Mouse (Mus musculus) right cerebral cortex, postnatal 10 days (tissue): Measurements from ENCODE around the gene Mad2l2.

Experiments used
- DNase-seq, 2 experiments: peaks; one replicate each; pipeline ENCODE4 v3.0.0; 2021; ENCODE audit warnings: low spot score in 2 of 2

The Mad2l2 gene

DNA sequence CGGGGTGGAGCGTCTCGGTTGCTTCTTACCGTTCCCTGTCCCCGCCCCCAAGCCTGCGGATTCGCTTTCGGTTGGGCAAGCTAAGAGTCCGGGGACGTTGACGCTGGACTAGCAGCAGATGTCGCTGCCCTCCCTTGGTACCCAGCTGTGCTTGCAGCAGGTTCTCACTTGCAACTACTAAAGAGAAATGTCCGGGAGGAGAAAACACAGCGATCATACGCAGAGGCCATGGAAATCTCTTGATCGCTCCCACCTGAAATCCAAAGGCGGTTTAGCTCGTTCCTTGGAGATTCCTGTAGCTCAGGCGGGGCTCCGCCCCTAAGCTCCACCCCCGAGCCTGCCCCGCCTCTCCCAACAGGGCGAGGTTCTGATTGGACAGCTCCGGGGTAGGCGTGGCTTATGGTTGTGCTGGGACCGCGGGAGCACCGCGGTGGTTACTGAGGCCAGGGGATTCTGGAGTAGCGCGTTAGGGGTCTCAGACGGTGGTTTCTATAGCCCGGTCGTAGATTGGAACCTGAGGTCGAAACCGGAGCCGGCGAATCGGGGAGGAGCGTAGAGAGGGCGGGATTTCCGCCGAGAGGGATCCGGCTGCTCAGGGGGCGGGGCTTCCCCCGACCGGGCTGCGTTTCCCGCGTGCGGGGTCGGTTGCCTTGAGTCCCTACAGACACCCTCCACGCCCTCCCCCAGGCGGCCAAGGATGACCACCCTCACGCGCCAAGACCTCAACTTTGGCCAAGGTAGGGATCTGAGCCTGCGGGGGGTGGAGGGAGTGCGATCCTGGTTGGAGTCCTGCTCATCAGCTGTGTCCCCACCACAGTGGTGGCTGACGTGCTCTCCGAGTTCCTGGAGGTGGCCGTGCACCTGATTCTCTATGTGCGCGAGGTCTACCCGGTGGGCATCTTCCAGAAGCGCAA, 10.2 kb downstream of the Mad2l2 start:
- DNase-seq, result peak; percentile 93 to 94

DNA sequence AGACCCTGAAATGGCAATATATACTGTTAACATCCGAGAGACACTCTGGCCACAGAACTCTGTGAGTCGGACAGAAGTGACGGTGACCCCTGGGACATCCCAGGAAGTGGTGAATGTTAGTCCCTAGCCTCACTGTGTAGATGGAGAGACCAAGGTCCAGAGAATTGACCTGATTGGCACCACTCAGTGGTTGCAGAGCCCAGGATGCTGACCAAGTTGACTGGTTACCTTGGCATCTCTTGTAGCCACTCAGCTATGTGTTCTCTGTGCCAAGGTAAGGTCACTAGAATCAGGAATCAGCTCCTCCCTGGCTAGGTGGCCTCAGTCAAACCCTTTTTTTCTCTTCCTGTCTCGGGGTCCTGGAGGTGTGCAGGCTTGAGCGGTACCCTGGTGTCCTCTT, 13.5 kb downstream of the Mad2l2 start:
- no peak for DNase-seq

DNA sequence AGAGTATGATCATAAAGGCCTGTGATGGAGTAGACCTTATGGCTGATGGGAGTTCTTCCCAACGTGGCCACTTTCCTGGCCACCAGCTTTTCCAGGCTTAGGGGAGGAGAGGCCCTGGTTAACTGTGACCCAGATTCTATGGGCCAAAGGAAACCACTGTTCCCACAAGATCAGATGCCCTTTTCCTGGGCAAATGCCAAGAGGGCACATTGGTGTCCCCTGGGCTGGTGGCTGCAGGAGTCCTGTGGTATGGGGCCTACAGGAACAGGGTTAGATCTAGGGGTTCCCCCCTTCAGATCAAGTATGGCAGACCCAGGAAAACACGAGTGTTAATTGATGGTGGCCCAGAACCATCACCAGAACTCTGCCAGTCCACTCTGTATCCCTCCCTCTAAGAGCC, 17.5 kb downstream of the Mad2l2 start:
- DNase-seq, result no peak

DNA sequence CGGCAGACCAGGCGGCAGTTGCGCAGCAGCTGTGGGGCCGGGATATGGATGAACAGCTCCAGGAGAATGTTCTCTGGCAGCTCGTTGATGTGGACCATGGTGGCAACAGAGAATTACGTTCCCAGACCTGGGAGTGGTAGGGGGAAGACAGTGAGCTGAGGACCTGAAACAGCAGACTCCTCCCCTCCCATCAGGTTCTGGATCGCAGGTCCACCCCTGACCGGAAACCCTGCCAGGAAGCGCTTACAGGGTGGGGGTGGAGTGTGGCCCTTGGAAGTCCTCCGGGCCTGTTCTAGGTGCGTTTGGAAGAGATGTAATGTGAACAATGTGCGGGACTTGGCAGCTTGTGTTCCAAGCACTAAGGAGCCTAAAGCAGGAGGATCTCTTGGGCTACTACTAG, 19.4 kb downstream of the Mad2l2 start:
- no peak for DNase-seq

DNA sequence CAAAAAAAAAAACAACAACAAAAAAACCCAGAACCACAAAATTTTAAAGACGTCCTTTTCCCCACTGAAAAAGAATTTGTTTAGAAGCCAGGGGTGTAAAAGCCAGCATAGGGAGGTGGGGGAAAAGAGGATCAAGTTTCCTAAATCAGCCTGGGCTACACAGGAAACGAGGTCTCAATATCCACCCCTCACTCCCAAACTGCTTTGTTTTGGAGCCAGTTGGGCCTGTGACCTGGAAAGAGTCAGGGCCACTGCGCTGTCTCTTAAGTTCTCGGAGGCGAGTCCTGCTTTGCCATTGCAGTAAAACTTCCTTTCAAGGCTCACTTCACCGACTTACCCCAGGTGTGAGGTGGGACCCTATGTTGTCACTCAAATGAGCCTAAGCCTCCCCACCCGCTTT, 20.1 kb downstream of the Mad2l2 start:
- no peak for DNase-seq

DNA sequence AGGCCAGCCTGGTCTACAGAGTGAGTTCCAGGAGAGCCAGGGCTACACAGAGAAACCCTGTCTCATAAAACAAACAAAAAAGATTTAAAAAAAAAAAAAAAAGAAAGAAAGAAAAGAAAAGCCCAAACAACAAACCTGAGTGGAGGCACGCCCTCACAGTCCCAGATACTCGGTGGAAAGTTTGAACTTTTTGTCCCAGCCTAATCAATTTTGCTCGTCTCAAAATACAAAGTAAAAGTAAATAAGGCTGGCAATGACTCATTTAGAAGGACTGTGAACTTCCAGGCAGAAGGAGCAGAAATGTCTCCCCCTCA, 20.7 kb downstream of the Mad2l2 start:
- no peak for DNase-seq

DNA sequence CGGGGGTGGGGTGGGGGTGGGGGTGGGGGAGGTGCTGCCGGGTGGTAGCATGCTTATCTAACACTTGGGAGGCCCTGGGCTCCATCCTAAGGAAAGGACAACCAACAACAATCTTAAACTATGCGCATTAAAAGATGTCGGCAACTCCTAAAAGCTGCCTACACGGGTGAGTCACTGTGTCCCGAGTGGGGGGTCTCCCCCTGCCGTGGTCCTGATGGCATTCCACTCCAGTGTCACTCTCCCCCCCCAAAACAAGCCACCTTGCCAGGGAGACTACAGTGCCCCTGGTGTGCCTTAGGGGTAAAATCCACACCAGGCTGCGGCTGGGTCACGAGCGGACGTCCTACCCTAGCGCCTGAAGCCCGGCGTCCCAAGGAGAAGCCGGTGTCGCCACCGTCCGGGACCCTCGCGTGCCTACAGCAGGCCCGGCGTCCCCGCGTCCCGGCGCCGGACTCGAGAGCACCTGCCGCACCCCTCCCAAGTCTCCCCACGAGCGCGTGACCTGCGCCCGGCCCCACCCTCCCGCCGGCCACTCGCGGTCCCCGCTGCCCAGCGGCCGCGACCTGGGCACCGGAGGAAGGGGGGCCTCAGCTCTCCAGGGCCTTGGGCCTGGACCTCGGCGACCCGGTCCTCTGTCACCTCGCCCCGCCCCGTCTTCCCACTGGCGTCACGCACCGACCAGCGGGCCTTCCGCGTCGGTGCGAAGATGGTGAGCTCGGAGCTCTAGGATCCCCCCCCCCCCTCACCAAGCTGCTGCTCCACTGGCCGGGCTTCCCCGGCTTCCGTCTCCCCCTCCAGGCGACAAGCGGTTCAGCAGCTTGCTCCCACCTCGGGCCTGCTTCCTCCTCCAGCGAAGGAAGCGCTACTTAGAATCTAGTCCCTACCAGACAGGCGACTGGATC, 21.3 kb downstream of the Mad2l2 start, which contains the start of gene Fbxo6:
TSS of gene Fbxo6 (minus strand) at position 874 of the 902 bp plus-strand sequence.
- peak; percentile 92 for DNase-seq

DNA sequence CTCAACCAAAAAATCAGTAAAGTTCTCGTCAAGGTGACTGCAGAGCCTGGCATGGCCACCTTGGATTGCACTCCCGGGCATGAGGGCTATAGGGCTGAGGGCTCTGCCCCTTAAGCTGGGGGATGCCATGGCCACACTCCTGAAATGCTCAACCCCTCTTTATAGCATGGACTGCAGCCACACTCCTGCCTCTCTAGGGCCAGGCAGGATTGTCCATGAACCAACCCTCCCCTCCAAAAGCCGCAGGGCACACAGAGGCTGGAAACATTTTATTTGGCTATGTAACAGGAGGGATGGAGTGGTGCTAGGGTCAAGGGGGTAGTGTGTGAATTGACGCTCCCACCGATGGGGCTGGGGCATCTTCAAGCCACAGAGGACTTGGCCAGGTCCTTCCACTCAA, 22.4 kb downstream of the Mad2l2 start:
- no peak for DNase-seq

DNA sequence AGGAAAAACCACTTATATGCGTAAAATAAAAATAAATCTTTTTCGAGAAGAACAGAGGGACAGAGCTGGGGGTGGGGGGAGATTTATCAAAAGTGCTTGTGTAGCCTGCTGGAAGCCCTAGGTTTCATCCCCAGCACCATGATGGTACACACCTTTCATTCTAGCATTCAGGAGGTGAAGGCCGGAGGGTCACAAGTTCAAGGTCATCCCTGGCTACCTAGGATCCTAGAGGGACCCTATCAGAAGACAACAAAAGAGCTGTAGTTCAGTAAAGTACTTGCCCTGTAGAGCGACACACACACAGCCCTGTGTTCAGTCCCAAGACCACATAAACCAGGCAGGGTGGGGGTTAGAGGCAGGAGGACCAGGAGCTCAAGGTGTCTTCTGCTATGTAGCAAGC, 23.8 kb downstream of the Mad2l2 start:
- no peak for DNase-seq

DNA sequence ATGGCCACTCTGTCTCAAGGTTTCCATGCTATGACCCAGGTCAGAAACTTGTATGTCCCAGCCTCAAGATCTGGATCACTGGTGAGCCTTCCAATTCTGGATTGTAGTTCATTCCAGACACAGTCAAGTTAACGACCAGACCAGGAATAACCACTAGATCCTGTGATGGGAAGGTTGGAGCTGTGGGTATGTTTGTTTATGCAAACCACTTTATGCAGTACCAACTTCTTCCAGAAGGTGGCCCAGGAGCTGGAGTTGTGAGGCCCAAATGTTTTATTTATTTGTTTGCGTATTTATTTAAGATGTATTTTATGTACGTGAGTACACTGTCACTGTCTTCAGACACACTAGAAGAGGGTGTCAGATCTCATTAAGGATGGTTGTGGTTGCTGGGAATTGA, 24.8 kb downstream of the Mad2l2 start:
- DNase-seq, result no peak

DNA sequence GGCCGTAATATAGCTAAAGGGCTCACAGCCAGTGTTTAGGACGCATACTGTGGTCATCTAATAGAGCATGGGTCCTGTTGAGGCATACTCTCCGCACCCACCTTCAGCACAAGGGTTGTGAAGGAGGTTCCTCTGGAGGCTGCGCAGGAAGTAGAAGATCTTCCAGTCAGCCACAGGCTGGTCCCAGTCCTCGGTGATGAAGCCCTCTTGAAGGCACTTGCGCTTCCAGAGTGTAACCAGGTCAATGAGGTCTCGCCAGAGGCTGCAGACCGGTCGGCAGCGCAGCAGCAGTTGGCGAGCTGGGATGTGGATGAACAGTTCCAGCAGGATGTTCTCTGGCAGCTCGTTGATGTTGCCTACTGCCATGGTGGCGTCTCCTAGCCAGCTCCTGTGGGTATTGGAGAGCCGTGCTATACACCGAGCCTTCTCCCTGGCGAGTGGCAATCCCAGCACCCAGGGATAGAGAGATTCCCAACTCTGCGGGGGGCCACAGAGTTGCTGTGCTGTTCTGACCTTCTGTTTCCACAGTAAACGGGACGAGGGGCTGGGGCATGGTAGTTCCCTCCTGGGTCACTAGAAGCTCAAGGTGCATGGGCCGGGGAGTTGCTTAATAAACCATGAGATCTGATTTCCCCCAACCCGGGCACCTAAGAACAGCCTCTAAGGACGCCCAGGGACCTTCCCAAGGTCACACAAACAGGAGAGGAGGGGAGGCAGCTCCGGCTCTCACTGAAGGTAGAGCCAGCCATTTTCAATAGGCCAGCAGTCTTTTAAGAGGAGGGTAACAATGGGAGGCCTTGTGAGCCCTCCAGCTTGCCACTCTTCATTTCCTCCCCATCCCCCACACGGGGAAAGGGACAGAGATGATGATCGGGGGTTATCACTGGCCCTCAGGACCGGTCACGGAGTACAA, 28.5 kb downstream of the Mad2l2 start:
- peak; percentile 71 to 72 for DNase-seq

DNA sequence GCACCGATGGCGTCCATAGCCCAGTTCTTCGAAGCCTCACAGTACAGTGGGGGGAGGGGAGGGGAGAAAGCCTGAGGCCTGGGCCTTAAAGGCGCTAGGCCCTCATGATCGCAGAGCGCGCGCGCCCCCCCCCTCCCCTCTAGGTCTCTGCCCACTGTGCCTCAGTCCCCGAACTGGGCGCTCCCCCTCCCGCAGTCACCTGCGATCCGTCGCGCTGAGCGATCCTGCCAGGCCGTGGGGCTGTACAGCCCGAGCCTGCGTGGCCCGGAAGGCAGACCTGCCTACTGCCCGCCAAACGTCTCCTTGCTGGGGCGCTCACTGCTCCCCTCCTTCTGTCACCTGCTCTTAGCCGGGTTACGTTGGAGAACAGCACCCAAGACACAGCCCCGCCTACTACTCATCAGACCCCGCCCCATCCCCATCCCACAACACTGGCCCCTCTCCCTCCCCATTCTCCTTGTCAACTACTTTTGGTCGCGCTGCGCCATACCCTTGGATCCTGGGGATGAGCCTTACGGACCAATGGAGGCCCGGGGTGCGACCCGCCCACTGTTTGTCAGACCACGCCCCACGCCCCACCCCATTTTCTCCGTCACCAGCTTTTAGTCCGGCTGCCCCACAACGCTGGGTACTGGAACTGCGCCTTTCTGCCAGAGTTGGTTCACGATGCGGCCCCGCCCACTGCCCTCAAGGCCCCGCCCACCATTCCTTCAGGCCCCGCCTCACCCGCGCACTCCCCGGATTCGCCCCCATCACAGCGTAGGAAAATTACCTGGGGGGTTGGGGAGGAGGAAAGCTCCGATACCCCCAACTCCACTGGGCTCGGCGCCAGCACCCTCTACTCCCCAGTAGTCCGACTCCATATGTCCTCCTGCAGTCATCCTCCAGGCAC, 29.6 kb downstream of the Mad2l2 start:
- peak; percentile 98 to 99 for DNase-seq

DNA sequence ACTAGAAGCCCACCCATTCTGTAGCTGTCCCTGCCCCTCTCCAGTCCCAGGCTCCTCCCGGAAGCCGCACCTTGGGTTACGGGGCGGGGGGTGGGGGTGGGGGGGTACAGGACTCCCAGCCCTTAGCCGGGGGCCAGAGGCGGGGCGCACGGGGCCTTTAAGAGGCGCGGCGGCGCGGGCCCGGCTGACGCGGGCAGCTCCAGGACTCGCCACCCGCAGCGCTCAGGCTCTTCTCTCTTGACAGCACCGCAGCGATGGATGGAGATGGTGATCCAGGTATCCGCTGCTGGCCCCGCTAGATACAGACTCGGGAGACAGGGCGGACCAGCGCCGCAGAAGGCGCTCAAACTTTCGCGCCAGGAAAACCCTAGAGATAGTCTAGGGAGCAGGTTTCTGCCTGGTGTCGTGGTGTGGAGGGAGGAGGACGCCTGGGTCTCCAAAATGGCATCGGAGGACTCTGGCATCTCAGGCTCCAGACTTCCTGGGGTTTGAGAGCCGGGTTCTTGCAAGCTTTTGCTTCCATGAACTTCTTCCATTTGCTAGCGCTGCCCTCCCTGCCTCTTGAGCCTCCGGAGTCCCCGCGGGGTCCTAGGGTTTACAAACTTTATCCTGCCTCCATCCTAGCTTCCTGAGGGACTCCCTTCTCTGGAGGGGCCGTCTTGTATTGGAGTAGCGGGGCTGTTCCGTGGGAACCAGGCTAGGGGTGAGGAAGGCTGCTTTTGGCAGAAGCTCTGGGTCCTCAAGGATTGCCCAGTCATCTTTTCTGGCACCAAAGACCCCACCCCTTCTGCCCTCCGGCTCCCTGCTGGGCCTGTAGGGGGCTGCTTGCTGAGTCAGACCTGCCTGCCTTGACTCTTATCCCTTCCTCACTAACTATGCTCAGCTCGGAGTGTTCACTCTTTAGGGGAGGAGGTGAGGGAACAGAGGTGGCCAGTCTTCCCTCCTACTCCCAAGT, 30.5 kb downstream of the Mad2l2 start, which contains the start of the genes Fbxo44 and Fbxo2:
TSS of gene Fbxo44 (minus strand) at position 47 of the 955 bp plus-strand sequence.
TSS of gene Fbxo2 (plus strand) at position 186 of the 955 bp plus-strand sequence.
- DNase-seq, result peak; percentile 69 to 70

DNA sequence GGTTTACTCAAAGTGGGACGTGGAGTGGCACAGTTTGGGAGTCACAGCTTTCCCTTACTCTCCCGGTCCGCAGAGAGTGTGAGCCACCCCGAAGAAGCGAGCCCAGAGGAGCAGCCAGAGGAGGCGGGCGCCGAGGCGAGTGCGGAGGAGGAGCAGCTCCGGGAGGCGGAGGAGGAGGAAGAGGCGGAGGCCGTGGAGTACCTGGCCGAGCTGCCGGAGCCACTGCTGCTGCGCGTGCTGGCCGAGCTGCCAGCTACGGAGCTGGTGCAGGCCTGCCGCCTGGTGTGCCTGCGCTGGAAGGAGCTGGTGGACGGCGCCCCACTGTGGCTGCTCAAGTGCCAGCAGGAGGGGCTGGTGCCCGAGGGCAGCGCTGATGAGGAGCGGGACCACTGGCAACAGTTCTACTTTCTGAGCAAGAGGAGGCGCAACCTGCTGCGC, 33.8 kb downstream of the Mad2l2 start:
- DNase-seq, result peak; percentile 88 to 89

DNA sequence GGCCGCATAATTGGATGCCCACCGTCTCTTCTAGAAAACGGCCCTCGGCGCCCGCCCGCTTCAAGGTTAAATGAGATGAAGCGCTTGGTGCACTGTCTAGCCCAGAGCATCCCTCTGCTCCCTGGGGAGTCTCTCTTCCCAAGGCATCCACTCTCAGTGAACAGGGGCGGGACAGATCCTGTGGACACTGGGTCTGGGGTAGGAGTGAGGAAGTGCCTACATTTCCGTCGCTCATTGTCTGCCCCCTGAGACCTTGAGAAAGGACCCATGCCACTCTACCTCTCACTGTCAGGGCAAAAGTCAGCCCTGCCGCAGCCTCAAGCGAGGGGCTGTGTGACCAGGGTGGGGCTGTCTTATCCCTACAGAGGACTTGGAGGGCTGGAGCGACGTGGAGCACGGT, 34.3 kb downstream of the Mad2l2 start:
- DNase-seq, result no peak

DNA sequence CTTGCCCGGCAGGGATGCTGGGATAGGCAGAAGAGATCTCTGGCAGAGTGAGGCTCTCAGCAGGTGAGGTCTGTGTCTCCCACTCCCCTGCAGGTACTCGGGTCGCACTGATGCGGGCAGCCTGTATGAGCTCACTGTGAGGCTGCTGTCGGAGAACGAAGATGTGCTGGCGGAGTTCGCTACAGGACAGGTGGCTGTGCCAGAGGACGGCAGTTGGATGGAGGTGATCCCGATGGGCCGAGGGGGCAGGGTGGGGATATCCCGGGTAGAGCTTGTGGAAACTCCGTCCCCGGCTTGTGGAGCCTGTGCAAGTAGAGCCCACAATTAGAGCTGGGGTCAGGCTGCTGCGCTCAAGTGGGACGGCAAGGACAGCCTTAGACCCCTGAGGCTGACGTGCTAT, 35.4 kb downstream of the Mad2l2 start:
- no peak for DNase-seq

DNA sequence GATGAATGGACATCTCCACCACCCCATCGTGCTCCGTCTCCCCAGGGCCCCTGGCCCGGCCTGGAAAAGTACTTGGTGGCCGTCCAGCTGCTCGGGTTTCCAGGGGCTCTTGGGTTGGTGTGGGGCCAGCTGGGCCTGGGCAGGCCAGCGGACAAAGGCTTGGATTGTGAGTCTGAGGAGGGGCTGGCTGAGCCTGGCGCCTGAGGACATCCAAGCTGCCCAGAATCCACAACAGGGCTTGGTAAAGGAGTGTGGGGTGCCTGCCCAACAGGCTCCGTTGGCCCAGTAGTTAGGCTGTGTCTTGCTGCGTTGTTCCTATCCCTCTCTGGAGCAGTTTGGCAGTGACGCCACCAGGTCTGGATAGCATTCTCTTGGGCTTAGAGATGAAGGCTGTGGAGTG, 36.2 kb downstream of the Mad2l2 start:
- peak; percentile 92 for DNase-seq

DNA sequence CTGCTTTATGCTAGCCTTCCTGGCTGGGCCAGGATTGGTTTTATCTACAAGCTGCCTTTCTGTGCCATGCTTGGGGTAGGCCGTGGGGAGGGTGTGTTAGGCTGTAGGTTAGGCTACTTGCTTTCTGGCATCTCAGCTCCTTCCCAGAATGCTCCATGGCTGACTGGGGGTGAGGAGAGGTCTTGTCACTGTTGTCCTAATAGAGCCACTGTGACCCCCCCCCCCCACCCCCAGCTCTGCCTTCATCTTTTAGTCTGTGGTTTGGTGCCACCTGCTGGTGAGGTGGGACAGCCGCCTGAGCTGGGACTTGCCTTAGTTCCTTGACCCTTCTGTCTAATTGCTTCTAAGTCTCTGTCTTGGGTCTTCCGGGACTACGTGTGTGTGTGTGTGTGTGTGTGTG, 36.8 kb downstream of the Mad2l2 start:
- DNase-seq, result peak in 1 of 2 experiments; percentile 79

DNA sequence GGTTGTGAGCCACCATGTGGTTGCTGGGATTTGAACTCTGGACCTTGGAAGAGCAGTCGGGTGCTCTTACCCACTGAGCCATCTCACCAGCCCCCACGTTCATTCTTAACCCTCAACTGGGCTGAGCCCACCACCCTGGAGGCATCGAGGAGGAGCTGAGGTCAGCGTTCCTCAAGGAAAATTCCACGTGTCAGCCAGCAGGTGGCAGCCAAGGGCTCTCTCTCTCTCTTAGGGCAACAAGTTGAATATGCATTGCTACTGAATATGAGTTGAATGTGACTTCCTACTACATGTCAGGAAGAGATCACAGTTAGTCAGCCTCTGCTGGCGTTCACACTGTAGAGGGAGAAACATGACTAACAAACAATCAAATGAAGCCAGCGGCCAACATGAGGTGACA, 38.1 kb downstream of the Mad2l2 start:
- peak in 1 of 2 experiments; percentile 70 for DNase-seq
